Mouse (Mus musculus) lung, postnatal 0 days (tissue): ENCODE measurements around the gene Calcoco2.

Source experiments
- CTCF ChIP-seq: IDR thresholded peaks from 2 replicates; pipeline ENCODE4 v1.5.1; 2016; ENCODE audit warnings: antibody characterized with exemption, mild to moderate bottlenecking
- EP300 ChIP-seq: IDR thresholded peaks from 2 replicates; pipeline ENCODE4 v1.6.1; 2016; ENCODE audit warnings: antibody characterized with exemption, mild to moderate bottlenecking, control low read depth

DNA sequence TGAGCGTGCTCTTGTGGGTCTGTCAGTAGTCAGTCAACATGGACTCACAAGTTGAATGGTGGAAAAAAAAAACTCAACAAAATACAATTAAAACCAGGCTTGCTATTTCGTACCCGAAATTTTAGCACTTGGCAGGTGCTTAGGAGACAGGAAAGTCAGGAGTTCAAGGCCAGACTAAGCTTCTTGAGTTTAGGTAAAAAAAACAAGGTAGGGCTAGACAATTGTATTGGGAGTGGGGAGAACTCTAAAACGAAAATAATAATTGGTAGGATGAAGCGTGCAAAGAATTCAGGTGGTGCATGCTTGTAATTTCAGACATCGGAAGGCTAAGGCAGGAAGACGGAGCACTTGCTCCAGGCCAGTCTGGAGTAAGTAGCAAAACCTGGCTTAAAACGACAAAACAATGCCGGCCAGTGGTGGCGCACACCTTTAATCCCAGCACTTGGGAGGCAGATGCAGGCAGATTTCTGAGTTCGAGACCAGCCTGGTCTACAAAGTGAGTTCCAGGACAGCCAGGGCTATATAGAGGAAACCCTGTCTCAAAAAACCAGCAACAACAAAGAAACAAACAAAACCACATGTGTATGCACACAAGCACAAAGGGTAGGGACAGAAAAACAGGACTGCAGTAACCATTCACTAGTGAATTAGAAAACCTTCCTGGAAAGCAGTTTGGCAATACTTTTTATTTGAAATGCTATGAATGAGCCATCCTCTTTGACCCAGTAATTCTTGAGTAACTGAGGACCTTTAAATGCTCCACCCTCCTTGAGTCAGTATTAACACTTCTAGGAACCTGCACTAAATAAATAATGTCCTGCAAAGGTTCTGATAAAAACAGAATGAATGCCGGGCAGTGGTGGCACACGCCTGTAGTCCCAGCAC lies 35.3 kb downstream of the Calcoco2 start:
- TF ChIP-seq CTCF (no peak), EP300 (no peak)
